10 mouse cellular contexts compared by ENCODE assay signal in the genomic region with DNA sequence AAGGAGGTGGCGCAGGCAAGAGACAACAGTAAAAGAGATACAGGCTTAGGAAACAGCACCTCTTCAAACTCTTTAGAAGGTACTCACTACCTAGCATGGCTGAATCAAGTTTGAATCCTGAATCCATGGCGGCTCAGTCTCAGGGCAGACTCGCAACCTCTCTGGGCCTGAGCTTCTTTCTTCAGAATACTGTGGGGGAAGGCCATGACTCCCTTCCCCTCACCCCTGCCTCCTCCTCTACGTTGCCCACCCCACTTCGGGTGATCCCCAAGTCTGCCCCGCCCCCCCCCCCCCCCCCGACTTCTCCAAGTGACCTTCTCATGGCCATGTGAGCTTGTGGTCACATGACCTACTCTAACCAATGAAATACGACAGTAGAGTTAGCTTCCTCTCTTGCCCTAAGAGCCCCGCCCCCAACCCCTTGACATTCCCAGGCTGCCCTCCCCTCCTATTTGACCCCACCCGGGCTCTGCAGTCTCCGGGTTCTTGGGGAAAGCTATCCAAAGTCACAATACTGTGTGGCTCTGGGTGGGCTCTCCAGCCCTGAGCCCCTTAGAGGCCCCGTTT. TPM values are rescaled to one million over a fixed set of nuclear protein-coding genes. Genes with fewer than 3 reads are reported as not detected.
DNase-seq lines count a peak whose midpoint lies in the region; ATAC-seq and TF ChIP-seq lines count a peak whose summit lies in the region.
"Had no signal": no experiment of that assay in that cellular context is flagged by ENCODE, and none has a peak within 500 bp of the region (broad histone marks: within the 10 kb centered on the region; RNA-seq: fewer than 3 reads in every experiment).

No protein-coding gene starts in this region.

- H3K27ac ChIP-seq in kidney, embryonic 15.5 days: no peak overlapping the region
- no peak overlapping the region for H3K27ac ChIP-seq in kidney, adult 2 months (ENCODE audit: insufficient read depth, low read depth, low read length)
- H3K27ac ChIP-seq: hindbrain, embryonic 15.5 days had no signal

- no peak for TF ChIP-seq POLR2A in kidney, adult 2 months (IDR thresholded peaks at IDR 0.05; ENCODE audit: low read depth, low read length)

- H3K9me3 ChIP-seq in kidney, embryonic 15.5 days (replicated peaks): 0 out of 2 replicates have a peak, but pooled peaks cover 5% of the 10 kb centered on the region
- H3K9me3 ChIP-seq: hindbrain, embryonic 15.5 days had no signal

- ATAC-seq in kidney, embryonic 15.5 days (replicated peaks; ENCODE audit: low FRiP score): 0 out of 2 replicates have a peak, but pooled peaks have one; percentile 20

- no peak for DNase-seq in kidney, adult 2 months
- peak; percentile 97 for DNase-seq in ES-CJ7 (ENCODE audit: low read depth, low spot score)
- DNase-seq in embryo, embryonic 10.5 days (ENCODE audit: low spot score): peak; percentile 84
- peak; percentile 73 for DNase-seq in mesoderm, embryonic 11.5 days (ENCODE audit: low read depth, low spot score)
- no peak for DNase-seq in ovary, adult 18-20 months (ENCODE audit: low spot score)
- no peak for DNase-seq in T-cell, adult 2 months (ENCODE audit: low spot score)
- DNase-seq: adrenal gland, postnatal 10 days; right cerebral cortex, adult 18-20 months had no signal

- H3K9ac ChIP-seq in kidney, embryonic 15.5 days: no peak overlapping the region
- H3K9ac ChIP-seq: hindbrain, embryonic 15.5 days had no signal

- no peaks in the 10 kb centered on the region for H3K36me3 ChIP-seq in kidney, embryonic 15.5 days
- H3K36me3 ChIP-seq in kidney, adult 2 months (ENCODE audit: control insufficient read depth, insufficient read depth, low read length): no peaks in the 10 kb centered on the region
- H3K36me3 ChIP-seq: hindbrain, embryonic 15.5 days had no signal

- no peaks in the 10 kb centered on the region; the same call in 1 of the 2 replicates for H3K27me3 ChIP-seq in kidney, embryonic 15.5 days
- H3K27me3 ChIP-seq in kidney, adult 2 months (replicated peaks; ENCODE audit: control insufficient read depth, insufficient read depth, low read length): no peaks in the 10 kb centered on the region
- H3K27me3 ChIP-seq: hindbrain, embryonic 15.5 days had no signal

- 33% methylated on average over 10 of the region's 12 CpGs for WGBS in kidney, embryonic 15.5 days
- WGBS in kidney, adult 2 months: 47% methylated on average over 10 of the region's 12 CpGs

- peaks cover 46% of the 10 kb centered on the region for H3K4me1 ChIP-seq in kidney, embryonic 15.5 days
- no peaks in the 10 kb centered on the region for H3K4me1 ChIP-seq in kidney, adult 2 months (ENCODE audit: control insufficient read depth, insufficient read depth, low read length)

- H3K4me3 ChIP-seq in kidney, embryonic 15.5 days (replicated peaks): no peak overlapping the region
- H3K4me3 ChIP-seq in kidney, adult 2 months (ENCODE audit: insufficient read depth, low read depth, low read length): no peak overlapping the region
- H3K4me3 ChIP-seq: hindbrain, embryonic 15.5 days had no signal

- no peak for TF ChIP-seq CTCF in kidney, adult 2 months (conservative IDR thresholded peaks at IDR 0.05; ENCODE audit: insufficient read depth, insufficient read length, low read depth, low read length)

- H3K4me2 ChIP-seq in kidney, embryonic 15.5 days: peak overlapping the region; percentile 28; the same call in 1 of the 2 replicates
- H3K4me2 ChIP-seq: hindbrain, embryonic 15.5 days had no signal

RNA-seq across cellular contexts. Expression of a gene that starts 10.9 kb away (rescaled TPM):
- polyA plus RNA-seq in kidney, embryonic 15.5 days (2015; fragmentation: Nextera tagmentation; extraction: Ambion mirVana): 8.7 and 9.9 TPM in 2 replicates
- polyA plus RNA-seq in kidney, adult 2 months (2012; rRNA removed): 3.2 and 3.6 TPM in 2 replicates

RNA-seq across cellular contexts. Expression of a gene that starts 39.9 kb away (rescaled TPM):
- polyA plus RNA-seq in kidney, embryonic 15.5 days (2015; fragmentation: Nextera tagmentation; extraction: Ambion mirVana): 0.78 and 2.3 TPM in 2 replicates
- 0.90 and 11.8 TPM in 2 replicates for polyA plus RNA-seq in kidney, adult 2 months (2012; rRNA removed)

Comparison
In these comparisons a context has a peak if more than half of its experiments do, and no peak if none do; other contexts are left out.
1. DNase-seq: peak in ES-CJ7 (single experiment), embryo, embryonic 10.5 days (single experiment) and mesoderm, embryonic 11.5 days (single experiment); none in kidney, adult 2 months (single experiment), ovary, adult 18-20 months (single experiment) and T-cell, adult 2 months (single experiment).